Mouse (Mus musculus): ENCODE measurements around the gene Zbtb20. TPM values are rescaled to one million over a fixed set of nuclear protein-coding genes. Genes with fewer than 3 reads are reported as not detected.

Zbtb20 gene
- total RNA-seq, 4 experiments from 2014 or later: 253 to 310 (median 284) TPM

DNA sequence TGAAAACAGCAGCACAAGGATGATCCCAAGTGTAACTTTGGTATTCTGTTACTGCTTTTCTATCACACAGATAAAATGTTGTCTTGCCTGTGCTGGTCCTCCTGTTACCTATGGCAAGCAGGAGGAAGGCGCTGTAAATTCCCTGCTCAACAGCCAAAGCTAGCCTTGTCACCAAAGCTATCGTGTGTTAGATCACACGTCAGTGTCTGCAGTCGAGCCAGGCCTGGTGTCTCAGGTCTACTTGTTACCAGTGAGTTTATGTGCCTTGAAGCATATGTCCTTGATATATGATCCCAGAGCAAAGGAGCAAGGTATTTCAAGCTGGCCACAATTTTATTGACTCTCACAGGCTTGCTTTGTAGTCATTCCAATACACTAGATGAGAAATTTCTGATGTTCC is 517.7 kb downstream of the Zbtb20 start:
- DNase-seq (ENCODE audit: low spot score in 2 of 2): no peak

DNA sequence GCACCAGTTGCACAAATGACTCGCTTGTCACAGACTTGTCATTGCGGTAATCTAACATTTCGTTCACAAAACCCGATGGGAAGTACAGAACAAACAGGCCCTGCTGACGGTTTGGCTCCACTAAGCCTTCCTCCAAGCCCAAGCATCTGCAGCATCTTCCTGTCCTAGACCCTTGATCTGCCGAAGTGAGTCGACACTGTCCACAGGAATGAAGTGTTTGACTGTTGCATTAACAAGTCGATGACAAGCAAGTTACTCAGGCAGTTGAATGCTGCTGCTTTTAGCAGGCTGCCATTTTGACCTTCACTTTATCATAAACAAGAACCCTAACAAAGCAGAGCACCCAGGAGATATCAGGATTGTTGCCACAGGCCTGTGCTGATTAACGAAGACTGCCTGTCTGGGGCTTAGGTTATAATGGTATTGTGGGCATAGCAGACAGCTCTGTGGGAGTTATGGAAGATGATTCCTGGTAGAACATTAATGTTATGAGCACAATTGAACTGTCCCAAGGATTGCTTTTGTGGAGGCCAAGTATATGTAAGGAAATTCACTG is 518.4 kb downstream of the Zbtb20 start:
- DNase-seq (ENCODE audit: low spot score in 2 of 2): no peak

DNA sequence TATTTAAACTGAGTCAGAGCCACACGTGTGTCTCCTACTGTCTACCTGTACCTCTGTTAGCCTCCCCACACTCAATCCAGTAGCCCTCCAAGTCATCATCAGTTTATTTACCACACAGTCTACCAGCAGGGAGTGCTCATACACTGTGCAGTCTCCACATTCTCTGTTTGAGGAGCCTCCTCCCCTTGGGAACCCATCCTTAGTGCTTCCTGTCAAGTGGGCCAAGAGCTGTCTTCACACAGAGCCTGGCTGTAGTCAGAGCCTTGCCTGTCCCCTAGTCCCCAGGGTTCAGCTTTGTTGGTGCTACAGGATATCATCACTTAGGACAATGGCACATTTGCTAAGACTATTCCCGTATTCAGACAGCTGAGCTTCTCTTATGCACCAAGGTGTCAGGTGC is 519.1 kb downstream of the Zbtb20 start:
- DNase-seq (ENCODE audit: low spot score in 2 of 2): no peak

DNA sequence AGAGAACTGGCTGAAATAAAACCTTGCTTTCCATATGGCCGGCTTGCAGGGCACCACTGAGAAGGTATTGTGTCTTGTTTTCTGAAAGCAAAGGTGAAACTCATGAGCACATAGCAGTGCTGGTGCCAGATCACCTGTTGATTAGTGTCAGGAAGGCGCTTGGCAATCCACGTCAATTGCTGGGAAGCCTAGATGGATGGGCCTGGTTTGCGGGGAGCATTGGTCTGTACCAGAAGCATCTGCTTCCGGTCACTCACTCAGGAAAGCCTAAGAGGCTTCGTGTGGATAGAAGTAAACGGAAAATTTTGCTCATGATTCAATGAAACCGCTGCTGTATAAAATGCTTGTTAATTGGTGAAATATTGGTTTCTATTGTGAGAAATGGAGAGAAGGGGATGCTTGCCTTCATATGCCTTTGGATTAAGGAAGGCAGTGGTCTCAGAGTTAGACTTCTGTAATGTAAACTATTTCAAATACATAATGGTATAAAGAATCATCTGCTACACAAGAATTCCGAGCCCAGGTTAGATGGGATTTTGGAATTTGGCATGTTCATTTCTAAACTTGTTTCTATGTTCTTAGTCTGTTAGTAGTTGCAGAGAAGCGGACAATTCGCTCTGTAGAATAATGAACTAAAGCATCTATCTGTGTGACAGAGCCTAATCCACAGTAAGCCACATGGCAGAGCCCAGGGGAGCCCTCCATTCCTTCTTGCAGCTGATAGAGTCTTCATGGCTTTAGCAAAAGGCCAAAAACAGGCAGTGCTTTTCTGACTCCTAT is 521.4 kb downstream of the Zbtb20 start:
- DNase-seq (ENCODE audit: low spot score in 2 of 2): no peak

DNA sequence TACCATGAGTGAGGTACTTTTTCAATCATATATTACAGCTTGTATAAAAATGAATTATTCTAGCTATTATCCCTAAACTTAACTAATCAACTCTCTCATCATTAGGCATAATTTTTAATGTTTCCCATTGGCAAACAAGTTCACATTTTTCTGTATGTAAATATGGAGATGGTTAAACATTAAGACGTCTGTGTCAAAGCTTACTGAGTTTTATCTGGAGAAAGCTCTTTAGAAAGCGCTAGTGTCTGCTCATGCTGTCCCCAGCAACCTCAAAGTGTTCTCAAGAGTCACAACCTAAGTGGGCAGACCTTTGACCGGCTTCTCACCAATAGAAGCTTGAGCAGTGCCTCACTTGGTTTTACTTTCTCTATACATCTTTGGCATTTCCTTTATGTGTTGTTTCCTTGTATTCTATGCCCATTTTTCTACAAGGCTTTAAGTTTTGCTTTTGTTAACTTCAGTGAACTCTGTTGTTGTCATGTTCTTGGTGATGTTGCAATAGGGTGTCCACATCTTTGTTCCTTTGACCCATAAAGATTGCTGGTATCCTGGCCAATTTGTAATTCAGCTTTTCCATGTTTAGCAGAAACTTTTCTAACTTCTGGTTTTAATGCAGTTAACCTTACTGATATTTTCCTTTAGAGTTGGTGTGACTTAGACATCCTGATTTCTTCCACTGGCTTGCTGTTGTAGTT is 522.1 kb downstream of the Zbtb20 start:
- no peak for DNase-seq (ENCODE audit: low spot score in 2 of 2)

DNA sequence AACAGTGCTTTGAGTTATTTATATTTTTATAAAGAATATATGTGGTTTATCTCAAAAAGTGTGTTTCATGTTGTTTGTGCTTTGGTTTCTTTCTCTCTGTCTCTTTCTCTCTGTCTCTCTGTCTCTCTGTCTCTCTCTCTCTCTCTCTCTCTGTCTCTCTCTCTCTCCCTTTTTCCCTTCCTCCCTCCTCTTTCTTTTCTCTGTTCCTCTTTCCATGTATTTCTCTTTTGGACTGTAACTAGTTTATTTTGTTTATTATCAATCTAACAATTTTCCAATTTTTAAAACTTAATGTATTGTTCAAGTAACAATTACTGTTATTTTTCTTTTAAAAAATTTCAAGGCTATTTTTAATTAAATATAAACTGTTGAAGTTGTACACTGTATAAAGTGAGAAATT is 523.7 kb downstream of the Zbtb20 start:
- no peak for DNase-seq (ENCODE audit: low spot score in 2 of 2)

DNA sequence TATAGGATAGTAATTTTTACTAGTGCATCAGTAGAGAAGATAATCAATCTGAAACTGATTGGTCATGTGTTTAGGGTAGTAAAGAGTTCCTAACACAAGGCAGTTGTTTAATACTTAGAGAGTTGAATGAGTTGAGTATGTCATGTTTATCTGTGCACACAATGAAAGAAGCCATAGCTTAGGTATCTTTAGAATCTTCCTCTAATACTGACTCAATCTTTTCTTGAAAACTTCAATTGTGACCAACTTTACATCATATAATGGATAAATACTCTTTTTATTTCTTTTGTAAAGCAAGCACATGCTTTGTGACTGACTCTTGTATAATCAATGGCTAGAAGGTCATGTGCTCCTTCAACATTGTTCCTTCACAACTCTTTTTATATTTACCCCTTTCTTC is 524.4 kb downstream of the Zbtb20 start:
- DNase-seq (ENCODE audit: low spot score in 2 of 2): no peak

DNA sequence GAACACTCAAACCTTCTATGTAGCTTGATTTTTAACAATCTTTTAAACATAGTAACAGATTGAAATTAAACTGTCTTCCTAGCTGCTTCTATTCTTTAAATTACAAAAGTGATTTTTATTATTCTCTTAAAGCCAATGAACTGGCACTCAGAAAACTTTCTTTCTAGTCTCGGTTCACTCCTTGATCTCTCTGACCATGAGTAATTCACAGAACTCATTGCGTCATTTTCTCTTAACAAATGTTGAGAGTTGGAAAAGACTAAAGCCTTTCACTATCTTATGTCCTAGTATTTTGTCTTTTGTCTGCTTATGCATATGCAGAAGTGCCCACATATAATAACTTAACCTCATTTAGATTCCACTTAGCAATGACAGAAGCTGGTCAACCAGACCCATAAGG is 525.3 kb downstream of the Zbtb20 start:
- DNase-seq (ENCODE audit: low spot score in 2 of 2): no peak

DNA sequence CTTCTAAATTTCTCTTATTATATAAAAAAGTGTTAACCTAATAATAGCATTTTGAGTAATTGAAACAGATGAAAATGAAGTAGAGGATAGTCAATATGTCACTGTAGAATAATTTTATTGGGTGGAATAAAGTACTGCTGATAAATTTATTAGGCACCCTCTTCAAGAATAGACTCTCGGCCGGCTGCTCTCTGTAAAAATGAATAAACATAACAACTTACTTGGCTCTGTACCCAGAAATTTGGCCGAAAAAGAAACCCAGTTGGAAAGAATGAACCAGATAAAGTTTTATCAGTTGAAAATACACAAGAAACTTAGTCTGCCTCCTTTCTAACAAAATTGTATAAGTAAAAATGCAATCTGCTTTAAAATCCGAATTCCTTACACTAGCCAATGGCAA is 527.2 kb downstream of the Zbtb20 start:
- DNase-seq (ENCODE audit: low spot score in 2 of 2): no peak

DNA sequence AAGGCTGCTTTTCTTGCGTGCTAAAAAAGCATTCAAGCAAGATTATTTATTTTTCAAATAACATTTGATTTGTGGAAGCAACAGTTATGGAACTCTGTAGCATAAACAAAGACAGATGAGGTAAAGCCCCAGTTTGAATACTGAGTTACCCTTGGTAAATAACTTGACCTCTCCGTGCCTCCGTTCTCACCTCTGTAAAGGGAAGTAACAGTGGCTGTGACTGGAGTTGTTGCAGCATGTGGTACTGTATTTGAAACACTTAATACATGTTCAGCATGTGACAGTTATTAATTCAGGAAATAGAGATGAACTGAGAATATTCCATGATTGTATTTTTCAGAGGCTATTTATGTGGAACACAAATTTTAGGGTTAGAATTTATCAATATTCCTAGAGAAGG is 529.4 kb downstream of the Zbtb20 start:
- no peak for DNase-seq (ENCODE audit: low spot score in 2 of 2)

DNA sequence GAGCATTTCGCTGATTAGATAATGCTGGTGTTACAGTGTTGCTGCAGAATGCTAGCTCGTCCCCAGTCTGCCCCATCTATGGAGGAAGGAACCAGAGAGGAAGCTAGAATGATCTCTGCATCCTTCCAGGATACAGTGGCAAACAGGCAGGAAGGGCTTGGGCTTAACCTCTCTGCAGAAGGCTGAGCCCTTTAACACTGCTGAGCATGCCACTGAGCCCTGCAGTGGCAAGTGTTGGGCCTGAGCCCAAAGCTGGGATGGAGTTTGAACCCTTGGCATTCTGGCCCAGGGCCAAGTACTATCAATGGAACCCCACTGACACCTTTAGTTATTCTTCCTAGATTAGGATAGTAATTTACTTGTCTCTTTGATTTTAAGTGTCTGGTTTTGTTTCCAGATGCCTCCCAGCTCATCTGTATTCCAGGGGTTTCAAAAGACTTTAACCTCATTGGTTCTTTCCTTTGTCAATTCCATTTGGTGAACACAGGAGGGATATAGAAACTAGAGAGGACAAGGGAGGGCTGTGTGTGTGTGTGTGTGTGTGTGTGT is 532.0 kb downstream of the Zbtb20 start:
- DNase-seq (ENCODE audit: low spot score in 2 of 2): no peak

DNA sequence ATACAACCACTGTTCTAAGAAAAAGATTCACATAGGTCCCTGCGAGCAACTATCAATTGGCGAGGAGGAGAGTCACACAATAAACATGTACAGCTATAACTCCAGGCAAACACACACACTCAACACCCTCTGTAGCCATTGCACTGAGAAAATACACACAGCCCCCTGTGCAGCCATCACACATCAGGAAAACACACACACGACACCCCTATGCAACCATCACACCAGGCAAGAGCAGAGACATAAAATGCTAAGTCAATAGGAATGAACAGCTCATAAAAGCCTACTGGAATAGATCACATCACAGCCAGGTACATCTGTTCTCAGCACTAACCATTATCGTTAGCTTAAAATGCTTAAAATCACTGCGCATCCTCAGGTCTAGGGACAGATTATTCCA is 532.9 kb downstream of the Zbtb20 start:
- no peak for DNase-seq (ENCODE audit: low spot score in 2 of 2)

DNA sequence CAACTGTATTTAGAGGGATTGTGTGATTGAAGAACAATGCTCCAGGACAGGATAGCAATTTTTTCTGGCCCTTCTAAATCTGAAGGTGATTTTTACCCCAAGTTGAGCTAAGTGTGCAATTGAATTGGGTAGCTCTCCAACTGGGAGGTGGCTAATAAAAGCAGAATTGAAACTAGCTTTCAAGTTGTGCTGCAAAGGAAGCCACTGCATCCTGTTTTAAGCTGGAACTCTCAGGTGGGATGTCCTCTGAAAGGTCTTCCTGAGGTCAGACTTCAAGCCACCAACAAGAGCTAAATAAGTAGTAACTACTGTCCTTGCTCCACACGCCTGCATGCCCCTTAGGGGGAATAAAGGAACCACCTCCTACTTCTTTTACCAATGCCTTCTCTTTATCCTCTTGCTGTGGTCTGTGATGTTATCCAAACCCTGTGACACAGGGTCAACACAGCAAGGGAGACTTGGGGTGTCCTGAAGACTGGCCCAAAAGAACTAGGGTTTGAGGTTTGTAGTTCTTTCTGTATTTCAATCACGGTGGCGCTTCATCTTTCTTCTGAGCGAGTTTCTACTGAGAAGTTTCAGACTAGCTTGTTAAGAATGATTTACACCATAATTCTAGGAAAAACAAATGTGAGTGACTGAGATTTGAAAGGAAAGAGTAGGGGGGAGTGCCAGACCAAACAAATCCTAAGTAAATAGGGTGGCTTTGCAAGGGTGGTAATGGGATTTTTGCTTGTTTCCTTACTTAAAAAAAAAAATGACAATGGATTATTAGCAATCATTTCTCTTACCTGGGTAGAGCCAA is 533.6 kb downstream of the Zbtb20 start:
- no peak for DNase-seq (ENCODE audit: low spot score in 2 of 2)

DNA sequence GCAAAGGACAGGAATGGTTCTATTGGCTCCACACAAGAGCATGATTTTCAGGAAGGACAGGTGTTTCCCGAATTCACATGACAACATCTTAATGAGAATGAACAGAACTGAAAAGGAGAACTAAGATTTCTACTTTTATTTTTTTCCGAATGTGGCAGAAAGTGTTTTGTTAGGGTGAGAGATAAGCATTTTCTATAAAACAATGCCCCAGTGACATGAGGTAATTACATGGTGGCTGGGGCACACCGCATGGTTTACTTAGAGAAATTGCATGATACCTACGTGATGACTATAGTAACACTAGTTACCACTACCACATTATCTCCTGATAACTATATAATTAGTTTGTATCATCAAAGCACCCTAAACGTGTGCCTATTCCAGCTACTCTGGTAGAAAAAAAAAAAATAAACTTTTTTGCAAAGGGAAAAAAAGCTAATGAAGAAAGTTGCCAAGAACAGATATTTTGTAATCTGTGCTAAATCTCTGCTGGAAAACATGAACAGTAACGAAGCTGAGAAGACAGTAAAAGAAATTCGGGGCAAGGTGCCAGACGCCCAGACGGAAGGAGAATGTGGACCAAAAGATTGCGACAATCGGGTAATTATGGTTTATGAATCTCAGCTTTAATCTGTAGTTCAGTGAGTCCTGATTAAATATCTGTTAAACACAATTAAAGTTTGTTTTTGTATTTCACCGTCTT is 534.4 kb downstream of the Zbtb20 start:
- peak; percentile 42 to 73 for DNase-seq (ENCODE audit: low spot score in 2 of 2)

DNA sequence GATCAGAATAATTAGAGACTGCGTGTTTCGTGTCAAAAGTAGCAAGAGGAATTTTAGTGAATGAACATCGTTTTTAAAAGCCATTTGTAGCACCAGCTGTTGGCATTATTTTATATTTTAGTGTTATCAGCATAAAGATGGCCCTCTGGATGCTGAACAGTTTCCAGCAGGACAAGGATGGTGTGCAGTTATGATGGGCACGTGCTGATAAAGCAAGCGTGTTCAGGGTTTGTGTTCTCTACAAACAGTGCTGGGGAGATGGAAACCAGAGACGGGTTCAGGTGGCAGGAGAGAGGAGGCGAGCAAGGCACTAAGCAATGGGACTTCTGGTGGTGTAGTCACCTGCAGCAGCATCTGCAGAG is 534.9 kb downstream of the Zbtb20 start:
- no peak for DNase-seq (ENCODE audit: low spot score in 2 of 2)

DNA sequence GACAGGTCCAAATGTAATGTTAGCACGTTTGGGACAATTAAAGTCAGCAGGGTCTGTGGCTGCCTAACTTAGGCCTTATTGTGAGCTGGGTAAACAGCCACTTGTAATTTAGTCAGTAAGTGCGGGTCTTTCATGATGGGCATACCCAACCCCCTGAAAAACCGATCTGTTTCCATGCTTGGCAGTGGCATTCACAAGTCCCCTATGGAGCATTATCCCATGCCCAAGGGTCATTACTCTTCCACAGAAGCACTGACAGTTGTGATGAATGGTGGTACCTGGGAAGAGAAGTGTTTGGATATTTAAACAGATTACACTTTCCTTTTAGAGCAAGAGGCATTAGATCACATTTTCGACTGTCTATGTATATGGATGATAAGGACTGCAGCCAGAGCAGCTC is 540.2 kb downstream of the Zbtb20 start:
- DNase-seq (ENCODE audit: low spot score in 2 of 2): no peak

DNA sequence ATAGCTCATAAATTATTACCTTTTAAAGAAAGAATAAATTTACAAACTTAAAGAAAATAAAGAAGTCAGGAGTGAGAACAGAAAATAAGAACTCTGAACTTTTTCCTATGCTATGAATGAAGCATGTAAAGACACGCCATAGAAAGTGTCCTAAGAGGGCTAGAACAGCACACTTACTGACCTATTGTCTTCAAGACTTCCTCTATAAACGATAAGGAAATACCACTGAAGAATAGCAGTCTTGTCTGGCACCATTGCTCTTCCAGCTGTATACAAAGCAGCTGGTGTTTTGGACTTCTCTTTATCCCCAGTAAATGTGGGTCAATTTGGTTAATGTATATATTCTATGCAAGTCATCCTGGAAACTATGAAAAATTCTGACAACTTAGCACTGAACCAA is 544.2 kb downstream of the Zbtb20 start:
- DNase-seq (ENCODE audit: low spot score in 2 of 2): no peak

DNA sequence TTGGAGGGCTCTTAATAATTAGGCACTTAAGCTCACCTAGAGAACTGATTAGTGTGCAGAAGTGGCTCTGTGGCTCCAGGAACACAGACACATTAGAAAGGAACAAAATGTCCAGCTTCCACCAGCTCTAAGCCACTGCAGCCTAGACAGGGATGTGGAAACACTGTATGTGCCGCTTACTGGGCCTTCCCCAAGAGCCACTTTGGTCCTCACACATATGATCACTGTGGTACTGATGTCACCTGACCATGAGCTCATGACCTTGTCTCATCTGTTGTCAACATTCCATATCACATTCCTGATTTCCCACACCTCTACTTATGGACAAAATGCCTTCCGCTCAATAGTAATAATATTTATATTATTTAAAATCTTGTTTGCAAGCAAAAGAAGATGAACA is 553.3 kb downstream of the Zbtb20 start:
- DNase-seq (ENCODE audit: low spot score in 2 of 2): no peak

DNA sequence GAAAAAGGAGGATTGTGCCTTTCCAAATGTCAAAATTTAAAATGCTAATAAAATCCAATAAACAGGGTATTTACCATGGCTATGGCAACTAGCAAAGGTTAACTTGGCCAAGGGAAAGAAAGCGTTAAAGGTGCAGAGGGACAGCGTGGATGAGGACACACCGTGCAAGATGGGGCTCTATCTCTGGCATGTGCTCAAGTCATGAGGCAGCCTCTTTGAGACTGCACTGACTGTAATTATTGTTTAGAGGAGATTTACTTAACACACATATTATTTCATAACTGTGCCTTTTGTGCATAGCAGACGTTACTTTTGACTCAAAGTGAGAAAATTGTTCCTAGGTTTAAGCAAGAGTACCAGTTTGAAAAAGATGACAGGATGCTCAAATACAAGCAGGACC is 554.3 kb downstream of the Zbtb20 start:
- no peak for DNase-seq (ENCODE audit: low spot score in 2 of 2)

DNA sequence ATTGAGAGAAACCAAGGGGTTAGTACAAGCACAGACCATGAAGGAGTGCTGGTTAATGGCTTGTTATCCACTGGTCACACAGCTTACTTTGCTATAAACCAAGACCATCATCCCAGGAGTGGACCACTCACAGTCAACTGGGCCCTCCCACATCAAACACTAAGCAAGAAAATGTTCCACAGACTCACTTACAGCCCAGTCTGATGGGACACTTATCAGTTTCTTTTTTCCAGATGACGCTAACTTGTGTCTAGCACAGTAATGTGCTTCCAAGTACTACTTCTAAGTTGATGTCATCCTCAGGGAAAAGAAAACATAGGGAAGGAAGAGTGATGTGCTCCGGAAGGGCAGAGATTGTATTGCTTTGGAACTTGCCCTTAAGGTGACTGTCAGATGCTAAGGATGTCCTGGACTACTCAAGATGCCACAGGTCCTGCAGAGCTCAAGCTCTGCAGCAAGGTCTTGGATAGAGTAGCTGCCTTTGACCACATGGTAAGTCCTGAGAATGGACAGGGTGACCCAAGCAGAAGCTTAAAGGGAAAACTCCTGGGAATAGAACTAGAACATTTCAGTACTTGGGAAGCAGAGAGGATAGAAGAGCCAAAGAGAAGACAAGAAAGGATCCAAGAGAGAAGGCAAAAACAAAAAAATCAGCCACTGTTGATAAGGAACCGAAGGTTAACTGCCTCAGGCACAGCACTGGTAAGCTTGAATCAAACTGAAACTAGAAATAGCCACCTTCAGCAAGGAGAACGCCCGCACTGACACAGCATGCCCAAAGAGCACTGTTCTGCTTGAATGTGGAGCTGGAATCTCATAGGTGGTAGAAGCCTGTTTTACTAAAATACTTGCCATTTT is 556.1 kb downstream of the Zbtb20 start:
- DNase-seq (ENCODE audit: low spot score in 2 of 2): no peak

All from layer of hippocampus, adult 8-10 months (tissue).